Mouse (Mus musculus) neural tube, embryonic 11.5 days (tissue): ENCODE measurements at regions not wholly inside any gene's neighbourhood (a gene's known extent, or its start where the extent isn't known, plus 50 kb on each side); places are given as distances from the start of the nearest gene placed in this dataset.

ENCODE experiments used
- ATAC-seq: fragments of 200-750 bp; cut with Nextera tagmentation; 2 replicates; pipeline ENCODE4 v1.8.0; 2017; ENCODE audit warnings: moderate number of reproducible peaks, mild to moderate bottlenecking, moderate TSS enrichment, moderate library complexity; ENCODE audit not compliant: insufficient read depth, low FRiP score, low TSS enrichment
- DNase-seq: peaks from one replicate; pipeline ENCODE4 v3.0.0-alpha.2; 2015; ENCODE audit warnings: low spot score
- H3K27ac ChIP-seq: fragments of 300-500 bp; sonication (generic); 2 replicates; pipeline ENCODE4 v1.5.1; 2014; ENCODE audit warnings: low read depth, mild to moderate bottlenecking, low read length
- H3K27me3 ChIP-seq: fragments of 300-500 bp; sonication (generic); 2 replicates; pipeline ENCODE4 v1.6.1; 2014; ENCODE audit warnings: mild to moderate bottlenecking, low read length, mixed read lengths; ENCODE audit not compliant: control insufficient read depth, insufficient read depth
- H3K36me3 ChIP-seq: fragments of 300-500 bp; sonication (generic); 2 replicates; pipeline ENCODE4 v1.6.1; 2014; ENCODE audit warnings: mild to moderate bottlenecking, low read length, moderate library complexity, mixed read lengths; ENCODE audit not compliant: control insufficient read depth, insufficient read depth
- H3K4me1 ChIP-seq: fragments of 300-500 bp; sonication (generic); 2 replicates; pipeline ENCODE4 v1.6.1; 2014; ENCODE audit warnings: low read length, mixed read lengths; ENCODE audit not compliant: control insufficient read depth, insufficient read depth
- H3K4me2 ChIP-seq: fragments of 300-500 bp; sonication (generic); 2 replicates; pipeline ENCODE4 v1.6.1; 2014; ENCODE audit warnings: low read depth, mild to moderate bottlenecking, moderate library complexity
- H3K4me3 ChIP-seq: fragments of 300-500 bp; sonication (generic); 2 replicates; pipeline ENCODE4 v1.5.1; 2014; ENCODE audit warnings: low read depth, low read length
- H3K9ac ChIP-seq: fragments of 300-500 bp; sonication (generic); 2 replicates; pipeline ENCODE4 v1.6.1; 2014; ENCODE audit warnings: mild to moderate bottlenecking, low read length
- H3K9me3 ChIP-seq: fragments of 300-500 bp; sonication (generic); 2 replicates; pipeline ENCODE4 v1.6.1; 2016; ENCODE audit warnings: low read length; ENCODE audit not compliant: control insufficient read depth
- WGBS: fragments of 180-500 bp; shearing (Covaris S2); extraction: QIAGEN DNeasy Blood & Tissue Kit; methylation state at CpG from one replicate; pipeline ENCODE4 v1.1.7; 2014; 5-methylcytosine and 5-hydroxymethylcytosine counted together

GRCm38 (mm10) chr13:72345647-72346133, 282.9 kb upstream of the Irx2 start:
- Histone ChIP-seq H3K4me1 (peaks cover 3% of the 10 kb centered on the region; the same call in 1 of the 2 replicates), H3K9ac (no peak overlapping the region), H3K36me3 (no peaks in the 10 kb centered on the region), H3K9me3 (no peaks in the 10 kb centered on the region), H3K27me3 (no peaks in the 10 kb centered on the region), H3K4me2 (no peak overlapping the region), H3K4me3 (no peak overlapping the region), H3K27ac (no peak overlapping the region)
- DNase-seq (no peak), ATAC-seq (peak; percentile 48; the same call in 1 of the 2 replicates)
- WGBS, result 8% methylated on average over 6 of the region's 6 CpGs

GRCm38 (mm10) chr13:72346207-72346943, 282.2 kb upstream of the Irx2 start:
- H3K4me3 ChIP-seq, result no peak overlapping the region
- no peak overlapping the region for H3K4me2 ChIP-seq
- H3K4me1 ChIP-seq, result peaks cover 3% of the 10 kb centered on the region; the same call in 1 of the 2 replicates
- no peaks in the 10 kb centered on the region for H3K9me3 ChIP-seq
- no peak overlapping the region for H3K9ac ChIP-seq
- no peaks in the 10 kb centered on the region for H3K36me3 ChIP-seq
- no peak for DNase-seq
- no peak overlapping the region for H3K27ac ChIP-seq
- ATAC-seq, result peak; percentile 63; the same call in 1 of the 2 replicates
- no peaks in the 10 kb centered on the region for H3K27me3 ChIP-seq
- WGBS, result 22% methylated on average over 21 of the region's 21 CpGs

- WGBS, result 56% methylated on average over 14 of the region's 14 CpGs
- Histone ChIP-seq H3K27me3 (no peaks in the 10 kb centered on the region), H3K4me1 (peaks cover 3% of the 10 kb centered on the region; the same call in 1 of the 2 replicates), H3K27ac (no peak overlapping the region), H3K9me3 (no peaks in the 10 kb centered on the region), H3K4me3 (no peak overlapping the region), H3K9ac (no peak overlapping the region), H3K36me3 (no peaks in the 10 kb centered on the region), H3K4me2 (no peak overlapping the region)
- DNase-seq, result no peak
- ATAC-seq, result no peak
Measured at GRCm38 (mm10) chr13:72346944-72347586, 281.6 kb upstream of the Irx2 start.

- Histone ChIP-seq H3K9me3 (no peaks in the 10 kb centered on the region), H3K4me3 (no peak overlapping the region), H3K27ac (no peak overlapping the region), H3K4me1 (no peaks in the 10 kb centered on the region), H3K27me3 (no peaks in the 10 kb centered on the region), H3K9ac (no peak overlapping the region), H3K4me2 (no peak overlapping the region; the same call in none of the 2 replicates), H3K36me3 (no peaks in the 10 kb centered on the region)
- ATAC-seq (peak; percentile 72; the same call in 1 of the 2 replicates), DNase-seq (peak; percentile 40)
- 51% methylated on average over 18 of the region's 18 CpGs for WGBS
Measured at GRCm38 (mm10) chr13:72352641-72353181, 275.9 kb upstream of the Irx2 start.

GRCm38 (mm10) chr13:72355297-72355696, 273.3 kb upstream of the Irx2 start:
- H3K27me3 ChIP-seq, result no peaks in the 10 kb centered on the region

GRCm38 (mm10) chr13:72355821-72356220, 272.8 kb upstream of the Irx2 start:
- ATAC-seq, result no peak
- WGBS, result 72% methylated on average over 3 of the region's 3 CpGs
- Histone ChIP-seq H3K27me3 (no peaks in the 10 kb centered on the region), H3K27ac (no peak overlapping the region), H3K9me3 (no peaks in the 10 kb centered on the region), H3K4me2 (no peak overlapping the region), H3K4me3 (no peak overlapping the region), H3K9ac (no peak overlapping the region), H3K4me1 (no peaks in the 10 kb centered on the region), H3K36me3 (no peaks in the 10 kb centered on the region)
- DNase-seq, result no peak

More at GRCm38 (mm10) chr13:72355297-72355696, 273.3 kb upstream of the Irx2 start:
- H3K9ac ChIP-seq, result no peak overlapping the region
- no peaks in the 10 kb centered on the region for H3K9me3 ChIP-seq
- no peak overlapping the region for H3K4me2 ChIP-seq
- 82% methylated on average over 1 of the region's 1 CpGs for WGBS
- H3K36me3 ChIP-seq, result no peaks in the 10 kb centered on the region
- DNase-seq (no peak), ATAC-seq (no peak)
- H3K4me3 ChIP-seq, result no peak overlapping the region
- no peak overlapping the region for H3K27ac ChIP-seq
- H3K4me1 ChIP-seq, result no peaks in the 10 kb centered on the region

- Histone ChIP-seq H3K4me1 (no peaks in the 10 kb centered on the region), H3K27me3 (no peaks in the 10 kb centered on the region), H3K27ac (no peak overlapping the region), H3K4me3 (no peak overlapping the region), H3K4me2 (no peak overlapping the region), H3K36me3 (no peaks in the 10 kb centered on the region), H3K9ac (no peak overlapping the region), H3K9me3 (no peaks in the 10 kb centered on the region)
- no peak for ATAC-seq
- no peak for DNase-seq
- WGBS, result 34% methylated on average over 8 of the region's 8 CpGs
Measured at GRCm38 (mm10) chr13:72358243-72358904, 270.2 kb upstream of the Irx2 start.

- no peaks in the 10 kb centered on the region for H3K9me3 ChIP-seq
- no peak overlapping the region for H3K27ac ChIP-seq
- no peak overlapping the region for H3K4me3 ChIP-seq
- no peaks in the 10 kb centered on the region for H3K36me3 ChIP-seq
- WGBS, result 12% methylated on average over 24 of the region's 24 CpGs
- 0 out of 2 replicates have a peak, but pooled peaks cover 3% of the 10 kb centered on the region for H3K4me1 ChIP-seq
- no peak overlapping the region for H3K9ac ChIP-seq
- peak; percentile 76 for ATAC-seq
- peaks cover 3% of the 10 kb centered on the region; the same call in 1 of the 2 replicates for H3K27me3 ChIP-seq
- H3K4me2 ChIP-seq, result peak overlapping the region; percentile 28
- peak; percentile 69 for DNase-seq
Measured at GRCm38 (mm10) chr13:72365534-72366271, 262.9 kb upstream of the Irx2 start.
